Mouse (Mus musculus): Measurements from ENCODE around the gene Kif18b.

- TF ChIP-seq CTCF (conservative IDR thresholded peaks at IDR 0.05; ENCODE audit: low read length) = no peak
- no peak for TF ChIP-seq NANOG (IDR thresholded peaks at IDR 0.05; ENCODE audit: borderline replicate concordance, low read length)
Measured at GRCm38 (mm10) chr11:102890096-102890495, 34.8 kb downstream of the Kif18b start.
